Mouse (Mus musculus): Measurements from ENCODE around the gene Phf10.
"Not testable (repeated sequence)": the region's sequence is repeated elsewhere in the genome, so short reads cannot be mapped to it uniquely, and the experiment has no call there.

DNA sequence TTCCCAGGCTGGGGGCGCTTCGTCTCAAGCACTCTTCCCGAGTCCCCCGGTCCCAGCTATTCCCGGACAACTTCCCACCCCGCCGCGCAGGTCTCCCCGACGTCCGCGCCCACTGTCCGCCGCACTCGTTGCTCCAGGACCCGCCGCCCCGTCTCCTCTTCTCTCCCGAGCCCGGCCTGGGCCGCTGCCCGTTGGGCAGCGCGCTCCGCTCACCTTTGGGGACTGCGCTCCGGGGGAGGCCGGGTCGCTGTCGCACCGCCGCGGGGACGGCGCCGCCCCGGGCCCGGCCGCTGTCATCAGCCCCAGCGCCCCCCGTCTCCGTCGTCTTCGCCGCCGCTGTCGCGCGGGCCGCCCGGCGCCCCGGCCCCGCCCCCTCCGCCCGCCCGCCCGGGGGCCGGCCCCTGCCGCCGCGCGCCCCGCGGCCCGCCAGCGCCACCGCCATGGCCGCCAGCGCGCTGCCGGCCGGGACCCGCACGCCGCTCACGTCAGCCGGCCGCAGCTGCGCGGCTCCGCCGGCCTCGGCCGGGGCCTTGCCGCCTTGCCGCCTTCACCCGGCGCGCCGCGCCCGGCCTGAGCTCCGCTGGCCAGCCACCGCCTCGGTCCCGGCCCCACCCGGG, 31.6 kb upstream of the Phf10 start:
- TF ChIP-seq CTCF, EP300 (IDR thresholded peaks at IDR 0.05; ENCODE audit: low read depth): not testable (repeated sequence)
